Mouse (Mus musculus) CH12F3 (cell line): ENCODE measurements around the gene Ifrd1.

Experiments used
- in situ Hi-C: fragments of 300-500 bp; cut with MboI; formaldehyde crosslinking; loops from 2 replicates; pipeline ENCODE4 v1.14.3; 2020; ENCODE audit warnings: low sequenced_read_pairs

The Ifrd1 gene

DNA sequence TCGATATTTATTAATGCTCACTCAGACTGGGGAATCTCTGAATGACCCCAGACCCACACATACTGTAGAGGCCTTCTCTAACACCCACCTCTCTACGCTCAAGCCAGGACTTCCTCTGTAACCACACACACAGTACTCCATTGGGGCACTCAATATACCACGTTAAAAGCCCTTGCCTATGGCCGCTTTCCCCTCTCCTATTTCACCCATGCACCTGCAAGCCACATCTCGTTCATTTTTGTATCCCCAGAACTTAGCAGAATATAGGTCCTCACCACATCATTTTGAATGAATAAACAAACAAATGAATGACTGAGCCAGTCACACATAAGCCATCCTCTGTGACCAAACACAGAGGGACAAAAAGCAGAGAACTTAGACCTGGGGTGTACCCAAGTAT, 3.4 kb downstream of the Ifrd1 start:
- in situ Hi-C loops, result no loop called here

GRCm38 (mm10) chr12:40243821-40244221, 4.5 kb downstream of the Ifrd1 start:
- in situ Hi-C loops, result no loop called here

- in situ Hi-C loops, result no loop called here
These were observed 5.1 kb downstream of the Ifrd1 start for GRCm38 (mm10) chr12:40243241-40243640.

- in situ Hi-C loops, result no loop called here
These were observed 9.1 kb downstream of the Ifrd1 start for GRCm38 (mm10) chr12:40239161-40239560.

DNA sequence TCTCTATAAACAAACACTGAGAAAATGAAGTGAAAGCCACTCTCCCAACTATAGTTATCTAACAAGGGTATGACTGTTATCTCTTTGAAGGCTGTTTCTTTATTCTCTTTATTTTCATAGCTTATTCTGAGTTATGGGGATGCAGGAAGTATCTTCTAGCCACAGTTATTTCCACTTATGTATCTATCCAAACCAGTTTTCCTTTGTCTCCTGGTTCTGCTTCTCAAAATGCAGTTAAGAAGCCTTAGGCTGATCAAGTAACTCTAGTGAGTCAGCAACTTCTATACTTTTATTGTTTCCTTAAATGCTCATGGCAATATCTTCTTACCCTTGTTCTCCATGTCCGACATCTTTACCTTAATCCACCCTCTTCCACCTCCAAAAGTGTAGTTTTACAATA, 16.1 kb downstream of the Ifrd1 start:
- in situ Hi-C loops, result no loop called here

DNA sequence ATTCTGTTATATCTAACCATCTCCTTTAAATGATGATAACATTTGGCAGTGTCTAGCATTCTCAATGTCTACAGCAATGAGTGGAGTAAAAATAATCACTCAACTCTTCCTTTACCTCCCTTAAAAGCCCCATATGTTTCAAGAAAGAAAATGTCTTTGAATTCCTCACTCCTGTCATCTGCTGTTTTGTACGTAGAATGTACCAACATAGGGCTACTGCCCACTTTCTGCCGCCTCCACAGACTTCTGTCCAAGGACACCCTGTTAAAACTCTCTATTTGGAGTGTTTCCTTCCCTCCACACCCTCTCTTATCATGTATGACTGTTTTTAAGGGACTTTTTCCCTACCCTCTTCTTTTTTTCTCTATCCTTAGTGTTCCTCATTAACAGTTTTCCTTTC, 16.7 kb downstream of the Ifrd1 start:
- in situ Hi-C loops, result no loop called here

- in situ Hi-C loops, result no loop called here
These were observed 24.0 kb downstream of the Ifrd1 start for GRCm38 (mm10) chr12:40224171-40224880.

GRCm38 (mm10) chr12:40223676-40224075, 24.6 kb downstream of the Ifrd1 start:
- in situ Hi-C loops, result no loop called here

DNA sequence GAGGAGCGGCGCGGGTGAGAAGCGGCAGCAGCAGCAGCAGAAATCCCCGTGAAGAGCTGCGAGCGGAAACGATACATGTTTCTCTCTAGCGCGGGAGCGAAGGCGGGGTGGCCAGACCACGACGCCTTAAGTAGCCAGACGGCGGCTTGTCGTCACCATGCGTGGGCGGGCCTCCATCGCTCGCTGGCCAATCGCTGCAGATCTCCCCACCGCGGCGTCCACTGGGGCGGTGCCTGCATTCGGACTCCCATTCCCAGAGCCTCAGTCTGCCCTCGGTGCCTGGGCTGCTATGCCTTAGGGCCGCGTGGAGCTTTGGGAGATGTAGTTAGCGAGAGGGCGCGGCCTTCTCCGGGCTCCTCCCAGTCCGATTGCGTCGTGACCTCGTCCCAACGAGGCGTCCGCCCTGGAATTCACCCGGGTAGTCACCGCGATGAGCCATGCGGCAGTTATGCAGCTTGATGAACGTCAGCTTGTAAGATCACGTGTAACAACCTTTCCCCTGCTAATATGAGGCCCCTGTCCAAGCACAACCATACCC, 25.2 kb downstream of the Ifrd1 start:
- in situ Hi-C loops, result no loop called here

DNA sequence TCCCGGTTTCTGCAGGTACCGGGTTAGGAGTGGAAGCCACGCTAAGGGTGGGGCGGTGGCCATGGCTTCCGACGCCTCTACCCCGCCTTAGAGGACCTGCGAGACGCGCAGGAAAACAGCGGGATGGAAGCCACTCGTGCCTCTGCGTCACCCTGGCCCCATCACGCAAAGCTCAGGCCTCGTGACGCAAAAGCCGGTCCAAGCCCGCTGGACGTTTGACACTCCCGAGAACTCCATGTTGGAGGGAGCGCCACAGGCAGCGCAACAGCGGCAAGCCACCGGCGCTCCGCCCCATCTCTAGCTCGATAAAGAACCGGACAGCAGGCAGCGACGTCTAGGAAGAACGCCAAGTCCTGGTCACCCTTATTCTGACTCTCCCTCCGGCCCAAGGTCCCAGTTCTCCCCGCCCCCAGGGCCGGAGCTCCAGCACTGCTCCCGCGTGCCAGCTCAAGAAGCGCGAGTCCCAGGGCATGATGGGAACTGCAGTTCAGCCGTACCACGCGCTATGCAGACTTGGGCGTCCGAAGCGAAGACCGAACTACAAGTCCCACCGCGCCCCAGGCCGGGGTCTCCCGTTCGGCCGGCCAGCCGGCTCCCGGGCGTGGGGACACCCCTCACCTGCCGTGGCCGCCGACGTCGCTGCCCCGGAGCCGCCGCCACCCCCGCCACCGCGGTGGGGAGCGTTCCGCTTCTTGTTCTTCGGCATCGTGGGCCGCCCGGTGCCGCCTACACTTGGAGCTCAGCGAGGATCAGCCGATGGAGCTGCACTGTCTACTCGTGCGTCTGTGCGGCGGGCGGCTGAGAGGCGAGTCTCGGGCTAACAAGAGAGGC, 25.8 kb downstream of the Ifrd1 start:
- in situ Hi-C loops, result no loop called here

DNA sequence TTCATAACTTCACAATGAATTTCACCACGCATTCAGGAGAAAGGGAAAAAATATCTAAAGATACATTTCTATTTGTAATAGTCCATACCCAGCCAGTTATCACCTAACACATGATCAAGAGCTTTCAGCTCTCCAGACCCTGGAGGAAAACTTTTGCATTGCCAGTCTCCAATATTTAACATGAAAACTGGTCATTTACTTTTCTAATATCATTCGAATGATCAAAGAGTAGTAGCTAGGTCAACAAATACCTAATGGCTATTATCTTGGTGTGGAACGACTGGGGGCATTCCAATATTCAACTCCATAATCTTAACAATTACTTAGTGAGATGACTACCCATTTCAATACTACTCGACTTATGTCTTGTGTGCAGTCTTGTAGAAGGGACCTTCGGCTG, 26.7 kb downstream of the Ifrd1 start:
- in situ Hi-C loops, result no loop called here

- in situ Hi-C loops, result no loop called here
These were observed 27.4 kb downstream of the Ifrd1 start for GRCm38 (mm10) chr12:40220896-40221295.

DNA sequence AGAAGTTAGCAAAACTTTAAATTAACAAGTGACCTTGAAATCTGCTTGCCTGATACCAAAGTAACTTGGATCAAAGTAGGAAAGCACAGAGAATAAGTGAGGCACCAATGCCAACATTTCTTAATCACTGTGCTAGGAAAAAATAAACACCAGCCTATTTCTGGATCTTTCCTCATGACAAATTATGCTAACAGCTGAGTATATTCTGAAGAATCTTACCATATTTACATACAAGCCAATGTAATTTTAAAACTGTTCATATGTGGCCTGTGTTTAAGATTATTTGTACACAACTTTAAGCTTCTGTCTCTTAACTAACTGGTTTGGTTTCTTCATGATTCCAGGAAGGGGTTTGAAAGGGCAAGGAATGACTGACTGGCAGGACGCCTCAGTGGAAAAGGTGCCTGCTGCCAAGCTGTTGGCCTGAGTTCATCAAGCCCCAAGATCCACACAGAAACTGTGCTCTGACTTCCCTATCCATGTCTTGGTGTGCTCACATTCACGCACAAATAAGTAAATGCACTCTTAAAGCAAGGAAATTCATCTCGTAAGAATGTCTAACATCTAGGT, 28.2 kb downstream of the Ifrd1 start:
- in situ Hi-C loops, result no loop called here

DNA sequence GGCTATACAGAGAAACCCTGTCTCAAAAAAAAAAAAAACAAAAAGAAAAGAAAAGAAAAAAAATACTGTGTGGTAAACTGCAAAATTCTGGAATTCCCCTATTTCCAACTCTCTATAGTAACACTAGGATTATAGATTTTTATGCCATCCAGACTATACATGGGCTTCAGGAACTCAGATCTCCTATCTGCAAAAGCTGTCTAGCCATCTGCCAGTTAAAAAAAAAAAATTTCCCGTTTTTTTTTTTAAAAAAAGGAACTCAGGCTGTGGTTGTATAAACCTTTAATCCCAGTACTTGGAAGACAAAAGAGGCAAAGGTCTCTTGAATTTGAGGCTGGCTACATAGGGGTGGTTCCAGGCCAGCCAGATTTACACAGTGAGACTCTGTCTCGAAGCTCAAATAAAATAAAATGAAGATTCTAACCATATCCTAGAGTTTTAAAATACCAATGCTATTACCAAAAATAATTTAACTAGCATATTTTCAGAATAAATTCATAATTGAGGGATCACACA, 29.8 kb downstream of the Ifrd1 start:
- in situ Hi-C loops, result no loop called here

- in situ Hi-C loops, result no loop called here
These were observed 30.5 kb downstream of the Ifrd1 start for GRCm38 (mm10) chr12:40217776-40218175.

GRCm38 (mm10) chr12:40214888-40215876, 33.1 kb downstream of the Ifrd1 start:
- in situ Hi-C loops, result no loop called here

- in situ Hi-C loops, result no loop called here
These were observed 39.3 kb downstream of the Ifrd1 start for GRCm38 (mm10) chr12:40209049-40209448.

- in situ Hi-C loops, result no loop called here
These were observed 40.4 kb downstream of the Ifrd1 start for GRCm38 (mm10) chr12:40207909-40208308.

GRCm38 (mm10) chr12:40202161-40203035, 45.9 kb downstream of the Ifrd1 start:
- in situ Hi-C loops, result no loop called here
